Mouse (Mus musculus): ENCODE data around the gene Ythdf1. TPM values are rescaled to one million over a fixed set of nuclear protein-coding genes. Genes with fewer than 3 reads are reported as not detected.

Gene Ythdf1
- 97.8 TPM for polyA plus RNA-seq (2017; shearing (Covaris generic))

GRCm38 (mm10) chr2:180920810-180921400, at the start of gene Ythdf1:
TSS of gene Ythdf1 (minus strand) at chr2:180920949.

GRCm38 (mm10) chr2:180967010-180967763, 46.4 kb upstream of the Ythdf1 start, which contains the start of gene Arfgap1:
TSS of gene Arfgap1 (plus strand) at chr2:180967225.

GRCm38 (mm10) chr2:180954061-180955047, 33.6 kb upstream of the Ythdf1 start, which contains the start of gene Nkain4:
TSS of gene Nkain4 (minus strand) at chr2:180954699.

GRCm38 (mm10) chr2:180928723-180929122, 8.0 kb upstream of the Ythdf1 start, which contains the start of gene Birc7:
TSS of gene Birc7 (plus strand) at chr2:180929023.

Other genes starting within 250 kb of the Ythdf1 start
- 32.9 TPM for gene Dido1, start 210.9 kb downstream of the Ythdf1 start, polyA plus RNA-seq (2017; shearing (Covaris generic))
- 21.9 TPM for gene Gid8, start 210.8 kb downstream of the Ythdf1 start, polyA plus RNA-seq (2017; shearing (Covaris generic))
- 45.9 TPM for gene Slc17a9, start 195.7 kb downstream of the Ythdf1 start, polyA plus RNA-seq (2017; shearing (Covaris generic))
- gene Bhlhe23, start 144.0 kb downstream of the Ythdf1 start, polyA plus RNA-seq (2017; shearing (Covaris generic)), result not detected
- gene Birc7, start 8.1 kb upstream of the Ythdf1 start, polyA plus RNA-seq (2017; shearing (Covaris generic)), result 0.33 TPM
- not detected for gene Nkain4, start 33.8 kb upstream of the Ythdf1 start, polyA plus RNA-seq (2017; shearing (Covaris generic))
- 57.8 TPM for gene Arfgap1, start 46.3 kb upstream of the Ythdf1 start, polyA plus RNA-seq (2017; shearing (Covaris generic))
- 1.5 TPM for gene Col20a1, start 65.6 kb upstream of the Ythdf1 start, polyA plus RNA-seq (2017; shearing (Covaris generic))
- not detected for gene Chrna4, start 122.6 kb upstream of the Ythdf1 start, polyA plus RNA-seq (2017; shearing (Covaris generic))
- 0.05 TPM for gene Kcnq2, start 214.4 kb upstream of the Ythdf1 start, polyA plus RNA-seq (2017; shearing (Covaris generic))
- gene Eef1a2, start 236.1 kb upstream of the Ythdf1 start, polyA plus RNA-seq (2017; shearing (Covaris generic)), result not detected

All from effector memory CD4-positive, alpha-beta T cell, adult 7 months (primary cell).